Mouse (Mus musculus): ENCODE results near the gene Slc38a2. TPM values are rescaled to one million over a fixed set of nuclear protein-coding genes. Genes with fewer than 3 reads are reported as not detected.

The Slc38a2 gene
- polyA plus RNA-seq, 1 experiment: 71.7 TPM

DNA sequence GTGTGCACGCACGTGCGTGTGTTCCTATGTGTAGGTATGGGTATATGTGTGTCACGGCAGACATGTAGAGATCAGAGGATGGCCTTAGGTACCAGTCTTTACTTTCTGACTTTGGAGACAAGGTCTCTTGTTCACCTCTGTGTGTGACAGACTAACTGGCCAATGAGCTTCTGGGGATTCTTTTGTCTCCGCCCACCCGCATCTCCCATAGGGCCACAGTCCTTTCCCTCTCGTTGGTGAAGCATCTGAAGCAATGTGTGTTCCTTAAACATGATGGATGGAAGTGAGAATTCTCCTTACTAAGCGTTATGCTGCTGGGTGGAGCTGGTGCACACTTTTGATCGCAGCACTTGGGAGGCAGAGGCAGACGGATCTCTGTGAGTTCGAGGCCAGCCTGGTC lies 24.5 kb downstream of the Slc38a2 start:
- DNase-seq (ENCODE audit: extremely low spot score in 1 of 2, low spot score in 1 of 2): no peak

- no peak for DNase-seq (ENCODE audit: extremely low spot score in 1 of 2, low spot score in 1 of 2)
Observed at GRCm38 (mm10) chr15:96674089-96674488, 25.4 kb downstream of the Slc38a2 start.

- DNase-seq (ENCODE audit: extremely low spot score in 1 of 2, low spot score in 1 of 2): no peak
Observed at GRCm38 (mm10) chr15:96669721-96670120, 29.8 kb downstream of the Slc38a2 start.

- DNase-seq (ENCODE audit: extremely low spot score in 1 of 2, low spot score in 1 of 2): peak in 1 of 2 experiments; percentile 81
Observed at GRCm38 (mm10) chr15:96666663-96667062, 32.9 kb downstream of the Slc38a2 start.

DNA sequence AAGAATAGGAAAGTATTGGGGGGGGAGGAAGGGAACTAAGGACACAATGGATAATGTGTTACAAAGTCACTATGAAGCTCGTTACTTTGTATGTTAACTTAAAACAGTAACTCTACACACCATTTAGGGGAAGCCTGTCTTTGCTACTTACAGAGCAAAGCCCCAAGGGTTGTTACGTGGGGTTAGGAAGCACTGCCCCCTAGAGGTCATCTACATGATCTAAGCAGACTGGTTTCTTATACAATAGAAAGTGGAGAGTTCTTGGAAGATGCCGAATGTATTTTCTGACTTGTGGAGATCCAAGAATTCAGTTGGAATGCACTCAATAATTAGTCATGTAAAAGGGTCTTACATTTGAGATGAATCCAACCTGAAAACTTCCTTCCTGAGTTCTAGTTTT lies 33.6 kb downstream of the Slc38a2 start:
- peak; percentile 50 to 93 for DNase-seq (ENCODE audit: extremely low spot score in 1 of 2, low spot score in 1 of 2)

DNA sequence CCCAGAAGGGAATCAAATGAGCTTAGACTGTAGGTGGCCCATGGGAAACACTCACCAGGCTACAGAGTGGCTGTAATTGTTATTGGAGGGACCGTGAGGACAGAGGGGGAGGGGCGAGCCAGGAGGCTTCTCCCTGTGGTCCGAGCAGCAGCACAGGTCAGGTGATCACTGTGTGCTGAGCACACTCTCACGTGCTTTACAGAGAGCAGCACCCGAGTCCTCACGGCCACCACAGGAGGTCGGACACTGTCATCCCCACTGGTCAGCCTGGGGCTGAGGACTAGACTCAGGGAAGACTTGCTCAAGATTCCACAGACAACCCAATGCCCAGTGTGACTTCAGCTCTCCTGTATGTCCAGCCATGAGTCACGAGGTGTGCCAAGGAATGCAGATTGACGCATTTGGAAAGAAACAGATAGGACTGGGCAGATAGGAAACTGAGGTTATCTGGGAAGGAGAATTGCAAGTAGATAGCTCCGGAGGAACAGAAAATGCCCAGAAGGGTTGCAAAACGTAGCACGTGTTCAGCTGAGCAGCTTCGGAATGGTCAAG lies 38.9 kb downstream of the Slc38a2 start:
- no peak for DNase-seq (ENCODE audit: extremely low spot score in 1 of 2, low spot score in 1 of 2)

- DNase-seq (ENCODE audit: extremely low spot score in 1 of 2, low spot score in 1 of 2): no peak
Observed at GRCm38 (mm10) chr15:96658275-96658602, 41.3 kb downstream of the Slc38a2 start.

DNA sequence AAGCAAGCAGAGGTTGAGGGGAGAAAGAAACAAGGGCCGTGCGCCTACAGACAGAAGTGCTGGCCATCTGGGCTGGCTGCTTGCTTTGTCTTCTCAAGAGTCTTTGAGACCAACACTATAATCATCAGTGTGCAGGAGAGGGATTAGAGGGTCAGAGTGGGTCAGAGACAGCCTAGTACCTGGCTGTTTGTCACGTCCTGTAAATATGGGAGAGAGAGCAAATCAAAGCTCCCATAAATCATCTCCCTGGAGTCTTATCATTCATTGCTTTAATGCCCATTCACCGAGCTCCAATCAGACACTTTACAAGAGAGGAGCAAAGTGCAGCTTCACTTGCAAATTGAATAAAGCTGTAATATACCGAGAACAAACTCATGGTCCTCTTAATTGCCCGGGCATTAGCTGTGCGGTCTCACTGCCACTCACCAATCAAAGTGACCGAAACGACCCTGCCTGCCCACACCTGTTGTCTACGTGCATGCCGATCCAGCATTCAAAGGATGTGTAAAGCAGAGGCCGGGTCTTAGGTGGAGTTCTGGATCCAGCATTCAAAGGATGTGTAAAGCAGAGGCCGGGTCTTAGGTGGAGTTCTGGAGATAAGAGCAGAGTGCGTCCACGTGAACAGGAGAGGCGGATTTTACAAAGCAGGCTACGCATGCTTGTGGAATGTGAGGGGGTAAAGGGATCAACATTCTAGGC lies 41.8 kb downstream of the Slc38a2 start:
- DNase-seq (ENCODE audit: extremely low spot score in 1 of 2, low spot score in 1 of 2): no peak

- no peak for DNase-seq (ENCODE audit: extremely low spot score in 1 of 2, low spot score in 1 of 2)
Observed at GRCm38 (mm10) chr15:96655514-96655913, 44.0 kb downstream of the Slc38a2 start.

DNA sequence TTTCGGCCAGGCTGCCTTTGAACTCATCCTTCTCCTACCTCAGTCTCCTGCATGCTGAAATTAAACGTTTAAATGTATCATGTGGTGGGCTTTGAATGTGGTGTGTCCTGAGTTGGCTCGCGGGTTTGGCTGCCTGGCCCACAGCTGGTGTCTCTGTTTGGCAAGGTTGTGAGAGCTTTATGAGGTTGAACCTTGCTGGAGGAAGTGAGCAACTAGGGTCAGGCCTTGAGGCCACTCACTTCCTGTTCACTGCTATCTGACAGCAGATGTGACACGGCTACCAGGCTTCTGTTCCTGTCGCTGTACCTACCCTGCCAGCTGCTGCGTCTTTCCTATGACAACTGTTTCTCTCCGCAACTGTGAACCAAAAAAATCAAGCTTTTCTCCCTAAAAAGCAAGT lies 44.8 kb downstream of the Slc38a2 start:
- DNase-seq (ENCODE audit: extremely low spot score in 1 of 2, low spot score in 1 of 2): no peak

GRCm38 (mm10) chr15:96653011-96653410 lies 46.5 kb downstream of the Slc38a2 start:
- DNase-seq (ENCODE audit: extremely low spot score in 1 of 2, low spot score in 1 of 2): no peak

- DNase-seq (ENCODE audit: extremely low spot score in 1 of 2, low spot score in 1 of 2): no peak
Observed at GRCm38 (mm10) chr15:96652531-96652930, 47.0 kb downstream of the Slc38a2 start.

- DNase-seq (ENCODE audit: extremely low spot score in 1 of 2, low spot score in 1 of 2): no peak
Observed at GRCm38 (mm10) chr15:96647376-96647775, 52.2 kb downstream of the Slc38a2 start.

- peak in 1 of 2 experiments; percentile 55 for DNase-seq (ENCODE audit: extremely low spot score in 1 of 2, low spot score in 1 of 2)
Observed at GRCm38 (mm10) chr15:96642436-96643405, 56.8 kb downstream of the Slc38a2 start, which contains the start of gene Slc38a1. TSS of gene Slc38a1 (minus strand) at chr15:96642913.

- peak in 1 of 2 experiments; percentile 37 for DNase-seq (ENCODE audit: extremely low spot score in 1 of 2, low spot score in 1 of 2)
Observed at GRCm38 (mm10) chr15:96641821-96642435, 57.6 kb downstream of the Slc38a2 start.

DNA sequence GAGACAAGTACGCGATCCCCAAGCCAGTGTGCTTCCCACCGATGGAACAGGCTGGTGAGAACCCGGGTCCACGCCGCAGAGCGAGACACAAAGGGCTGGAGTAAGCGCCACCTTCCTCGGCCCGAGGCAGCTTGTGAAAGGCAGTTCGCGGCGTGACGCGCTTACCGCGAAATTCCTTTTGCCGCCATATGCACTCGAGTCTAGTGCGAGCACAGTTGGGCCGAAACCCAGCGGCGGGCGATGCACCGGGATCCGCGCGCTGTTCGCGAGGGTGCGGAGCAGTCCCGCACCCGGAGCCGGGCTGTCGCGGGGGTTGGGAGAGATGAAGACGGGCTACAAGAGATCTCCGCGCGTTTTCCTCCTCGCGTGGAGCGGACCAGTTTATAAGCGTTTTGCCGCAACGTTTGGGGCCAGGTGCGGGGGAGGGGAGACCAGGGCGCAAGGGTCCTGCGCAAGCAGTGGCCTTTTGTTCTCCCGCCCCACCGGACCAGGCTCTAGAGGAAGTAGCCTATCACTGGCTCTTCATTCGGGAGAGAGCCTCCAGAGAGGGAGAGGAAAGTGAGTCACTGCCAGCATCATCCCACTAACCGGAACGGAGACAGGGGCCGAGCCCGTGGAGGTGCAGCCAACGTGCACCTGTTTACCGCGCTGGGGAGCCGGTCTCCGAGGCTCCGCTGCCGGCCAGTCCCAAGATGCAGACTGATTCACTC lies 58.3 kb downstream of the Slc38a2 start:
- DNase-seq (ENCODE audit: extremely low spot score in 1 of 2, low spot score in 1 of 2): peak in 1 of 2 experiments; percentile 75

DNA sequence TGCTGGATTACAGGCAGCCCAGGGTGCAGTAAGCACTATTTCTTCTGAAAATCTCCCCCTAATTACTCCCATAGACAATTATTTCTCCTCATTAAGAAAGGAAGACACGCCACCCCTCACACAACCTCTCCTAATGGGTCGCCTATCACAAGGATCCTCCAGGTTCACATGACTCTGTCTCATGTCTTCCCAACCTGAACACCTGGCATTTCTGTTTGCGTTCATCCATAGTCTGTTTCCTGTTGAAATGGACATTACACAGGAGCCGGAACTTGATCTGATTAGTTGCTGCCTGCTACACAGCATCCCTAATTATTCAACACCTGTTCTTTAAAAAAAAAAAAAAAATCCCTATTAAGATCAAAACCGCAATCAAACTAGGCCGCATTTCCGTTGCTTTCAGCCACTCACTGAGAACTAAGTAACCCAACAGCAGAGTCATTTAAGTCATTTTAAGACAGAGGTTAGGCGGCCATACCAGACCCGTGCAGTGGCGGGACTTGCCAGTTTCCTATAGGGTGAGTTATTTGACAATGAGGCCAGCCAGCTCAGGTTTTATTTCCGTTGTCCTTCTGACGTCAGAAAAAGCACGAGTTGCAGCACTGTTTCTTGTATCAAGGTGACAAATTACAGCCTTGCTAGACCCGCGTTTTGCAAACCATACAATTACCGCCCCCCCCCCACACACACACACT lies 59.1 kb downstream of the Slc38a2 start:
- DNase-seq (ENCODE audit: extremely low spot score in 1 of 2, low spot score in 1 of 2): peak in 1 of 2 experiments; percentile 50

- no peak for DNase-seq (ENCODE audit: extremely low spot score in 1 of 2, low spot score in 1 of 2)
Observed at GRCm38 (mm10) chr15:96639630-96640029, 59.9 kb downstream of the Slc38a2 start.

GRCm38 (mm10) chr15:96638656-96639055 lies 60.9 kb downstream of the Slc38a2 start:
- DNase-seq (ENCODE audit: extremely low spot score in 1 of 2, low spot score in 1 of 2): no peak

GRCm38 (mm10) chr15:96638173-96638572 lies 61.4 kb downstream of the Slc38a2 start:
- no peak for DNase-seq (ENCODE audit: extremely low spot score in 1 of 2, low spot score in 1 of 2)
